Mouse (Mus musculus) neutrophil, adult 59 days (primary cell): ENCODE measurements around the gene Zc3hc1. TPM values are rescaled to one million over a fixed set of nuclear protein-coding genes. Genes with fewer than 3 reads are reported as not detected.

Source experiments
- total RNA-seq, 2 experiments: library from RNA; stranded (reverse); gene quantifications; 1 replicate in 1 of 2; 2 replicates in 1 of 2; pipeline ENCODE4 v1.2.4; 2023

Zc3hc1 gene
- total RNA-seq, result 10 to 100 TPM; 13.9 to 17.9 TPM

DNA sequence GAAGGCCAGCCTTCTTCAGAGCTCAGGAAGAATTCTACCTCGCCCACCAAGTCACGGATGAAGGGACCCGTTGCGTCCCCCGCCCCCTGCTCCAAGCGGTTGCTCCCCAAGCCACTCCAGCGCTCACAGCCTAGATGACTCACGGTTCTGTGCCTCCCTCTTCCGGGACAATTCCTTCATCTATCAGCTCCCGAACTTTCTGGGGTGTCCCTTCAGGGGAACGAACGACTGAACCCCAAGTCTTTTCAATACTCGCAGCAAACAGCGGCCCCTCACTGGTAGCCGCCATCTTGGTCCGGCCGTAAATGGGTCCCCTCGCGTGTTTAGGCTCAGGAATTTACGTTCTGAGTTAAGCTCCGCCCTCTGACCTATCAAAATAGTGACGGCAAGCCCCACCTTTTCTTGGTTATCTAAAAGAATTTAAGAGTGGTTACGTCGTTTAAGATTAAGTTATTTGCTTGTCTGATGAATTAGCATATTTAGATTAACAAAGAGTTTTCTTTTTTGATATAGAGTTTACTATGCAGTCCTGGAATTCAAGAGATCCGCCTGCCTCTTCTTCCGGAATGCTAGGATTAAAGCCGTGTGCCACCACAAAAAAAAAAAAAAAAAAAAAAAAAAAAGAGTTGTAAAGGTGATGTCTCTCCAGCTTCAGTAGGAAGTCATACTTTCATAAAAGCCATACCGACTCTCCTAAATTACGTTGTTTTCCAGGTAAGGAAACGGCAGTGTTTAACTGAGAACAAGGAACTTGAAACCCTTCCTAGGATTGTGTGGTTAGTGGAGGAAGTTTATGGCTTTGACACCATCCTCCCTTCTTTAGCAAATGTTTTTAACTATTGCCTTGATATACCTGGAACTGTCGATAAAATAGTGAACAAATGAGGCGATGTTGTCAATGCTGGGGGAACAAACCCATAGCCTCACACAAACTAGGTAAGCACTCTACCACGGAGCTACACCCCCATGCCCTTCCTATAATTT lies at the start of gene Zc3hc1:
Gene Zc3hc1, minus strand, starts transcription at position 315 of the 984 bp plus-strand sequence.

DNA sequence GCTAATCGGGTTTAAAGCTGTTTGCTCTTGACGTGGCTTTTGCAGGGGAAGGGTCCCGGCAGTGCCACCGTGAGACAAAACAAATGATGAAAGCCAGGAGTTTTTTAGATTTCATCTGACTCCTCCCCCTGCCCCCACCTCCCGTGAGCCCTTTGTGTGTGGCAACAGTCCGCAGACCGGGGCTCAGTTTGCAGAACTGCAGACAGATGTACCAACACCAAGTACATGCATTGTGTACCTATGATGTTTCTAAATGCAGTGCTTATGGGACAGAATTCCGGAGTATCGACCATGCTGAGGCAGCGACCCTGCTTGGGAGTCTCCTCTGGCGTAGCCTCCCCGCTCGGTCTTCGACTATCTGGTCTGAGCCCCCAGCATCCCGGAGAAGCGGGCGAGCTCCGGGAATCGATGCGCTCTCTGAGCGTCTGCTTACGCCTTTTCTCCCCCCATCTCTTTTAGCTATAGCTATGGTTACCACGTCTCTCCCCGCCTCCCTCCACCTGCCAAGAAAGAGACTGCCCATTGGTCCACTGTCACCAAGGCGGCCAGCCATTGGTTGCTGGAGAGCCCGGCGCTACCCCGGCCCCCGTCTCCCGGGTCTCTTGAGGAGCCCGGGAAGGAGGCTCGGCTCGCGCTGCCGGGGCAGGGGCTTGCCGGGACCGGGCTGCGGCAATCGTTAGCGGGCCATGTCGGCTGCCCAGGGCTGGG lies 10.6 kb upstream of the Zc3hc1 start, which contains the start of gene Klhdc10:
Gene Klhdc10, plus strand, starts transcription at position 561 of the 708 bp plus-strand sequence.

Other genes with a start within 250 kb of the Zc3hc1 start
- 10 to 100 TPM; 58.1 to 67.9 TPM for gene Ube2h, start 86.5 kb downstream of the Zc3hc1 start, total RNA-seq
- 10 to 100 TPM; 29.0 to 31.3 TPM for gene Klhdc10, start 10.8 kb upstream of the Zc3hc1 start, total RNA-seq
- 10 to 100 TPM; 19.8 to 22.4 TPM for gene Tmem209, start 118.8 kb upstream of the Zc3hc1 start, total RNA-seq
- under 1 TPM; 0.44 to 0.93 TPM for gene Ssmem1, start 118.8 kb upstream of the Zc3hc1 start, total RNA-seq
- not detected for gene Cpa2, start 150.6 kb upstream of the Zc3hc1 start, total RNA-seq
- not detected for gene Cpa4, start 177.3 kb upstream of the Zc3hc1 start, total RNA-seq
- not detected for gene Cpa5, start 220.0 kb upstream of the Zc3hc1 start, total RNA-seq
- gene Cpa1, start 248.2 kb upstream of the Zc3hc1 start, total RNA-seq, result not detected